Mouse (Mus musculus) small intestine, adult 2 months (tissue): Measurements from ENCODE around the gene Uhrf1bp1.

Experiments used
- CTCF ChIP-seq: fragments of 200-500 bp; IDR thresholded peaks from 2 replicates; pipeline ENCODE4 v1.5.1; 2012; ENCODE audit warnings: low read depth, mild to moderate bottlenecking, control low read depth, inconsistent platforms, low read length, moderate library complexity, mixed read lengths; ENCODE audit not compliant: insufficient replicate concordance, insufficient read length; ENCODE audit errors: extremely low read depth
- POLR2A ChIP-seq: fragments of 200-500 bp; IDR thresholded peaks from 2 replicates; pipeline ENCODE4 v1.6.1; 2012; ENCODE audit warnings: low read depth, mild to moderate bottlenecking, control low read depth, inconsistent platforms, low read length, moderate library complexity

DNA sequence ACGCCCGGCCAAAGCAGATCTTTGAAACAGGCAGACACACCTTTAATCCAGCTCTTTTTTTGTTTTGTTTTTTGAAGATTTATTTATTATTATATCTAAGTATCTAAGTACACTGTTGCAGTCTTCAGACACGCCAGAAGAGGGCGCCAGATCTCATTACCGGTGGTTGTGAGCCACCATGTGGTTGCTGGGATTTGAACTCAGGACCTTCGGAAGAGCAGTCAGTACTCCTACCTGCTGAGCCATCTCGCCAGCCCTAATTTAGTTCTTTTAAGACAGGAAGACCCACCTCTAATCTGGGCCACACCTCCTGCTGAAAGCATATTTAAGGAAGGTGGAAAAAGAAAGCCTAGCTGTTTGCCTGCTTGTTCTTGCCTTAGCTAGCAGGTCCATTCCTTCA is 25.8 kb upstream of the Uhrf1bp1 start:
- TF ChIP-seq CTCF (peak; percentile 55; the same call in 1 of the 2 replicates), POLR2A (no peak)
